Mouse (Mus musculus) heart, postnatal 0 days (tissue): ENCODE data around the gene Gdi2.
"Not testable (repeated sequence)": the region's sequence is repeated elsewhere in the genome, so short reads cannot be mapped to it uniquely, and the experiment has no call there.

Experiments used
- CTCF ChIP-seq: IDR thresholded peaks from 2 replicates; pipeline ENCODE4 v1.5.1; 2016; ENCODE audit warnings: antibody characterized with exemption, control low read depth, low read depth
- EP300 ChIP-seq: IDR thresholded peaks from 2 replicates; pipeline ENCODE4 v1.6.1; 2016; ENCODE audit warnings: antibody characterized with exemption, low read depth

DNA sequence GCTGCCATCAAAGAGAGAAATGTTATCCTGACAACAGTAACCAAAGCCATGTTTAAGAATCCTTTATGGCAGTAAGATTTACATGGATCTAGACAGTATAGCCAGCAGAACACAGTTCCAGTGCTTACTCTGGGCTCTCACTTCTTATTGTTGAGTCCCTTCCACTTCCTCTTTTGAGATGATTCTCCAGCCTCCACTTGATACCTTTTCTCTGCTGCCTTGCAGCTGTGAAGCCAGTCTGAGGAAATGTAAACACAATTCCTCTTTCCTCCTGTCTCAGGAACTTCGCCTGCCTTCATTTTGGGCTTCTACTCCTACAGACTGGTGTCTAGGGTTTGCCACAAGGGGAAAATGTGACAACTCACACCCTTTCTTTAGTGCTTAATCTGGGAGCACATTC lies 17.9 kb upstream of the Gdi2 start:
- not testable (repeated sequence) for TF ChIP-seq EP300, CTCF
